Mouse (Mus musculus): ENCODE data around the gene Mpped1. TPM values are rescaled to one million over a fixed set of nuclear protein-coding genes. Genes with fewer than 3 reads are reported as not detected.
A peak's percentile ranks its signal among the peaks of the same experiment; 100 is the strongest.

Gene Mpped1
- total RNA-seq, 1 experiment: 0.40 TPM

DNA sequence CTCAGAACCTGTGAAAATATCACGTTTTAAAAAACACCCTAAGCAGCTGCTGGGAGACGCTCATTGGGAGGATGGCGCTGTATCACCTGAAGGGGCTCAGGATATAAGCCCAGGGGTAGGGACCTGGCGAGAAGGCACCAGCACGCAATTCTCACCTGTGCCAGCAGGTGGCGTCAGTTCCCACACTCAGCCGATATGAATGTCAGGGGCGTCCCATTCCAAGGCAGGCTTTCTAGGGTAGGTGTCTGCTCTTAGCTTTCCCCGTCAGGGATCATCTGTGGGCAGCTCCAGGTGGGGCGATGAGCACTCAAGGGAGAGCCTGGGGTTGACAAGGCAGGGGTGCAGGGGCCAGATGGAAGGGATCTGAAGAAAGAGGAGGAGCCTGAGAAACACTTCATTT lies 18.6 kb upstream of the Mpped1 start:
- peak; percentile 60 for DNase-seq (ENCODE audit: low read depth, low spot score)
- H3K9ac ChIP-seq (ENCODE audit: insufficient read depth, low read depth, low read length, poor library complexity, severe bottlenecking): no peak overlapping the region
- no peak overlapping the region for H3K4me3 ChIP-seq (ENCODE audit: insufficient read depth in 1 of 2, low read depth in 1 of 2, low read length in 2 of 2, poor library complexity in 1 of 2, severe bottlenecking in 1 of 2)
- peaks cover 0 to 6% of the 10 kb centered on the region in 2 experiments; a peak in 2 of 4 replicates for H3K4me1 ChIP-seq (ENCODE audit: control insufficient read depth in 2 of 2, insufficient read depth in 2 of 2, low read length in 2 of 2, poor library complexity in 1 of 2)
- TF ChIP-seq HCFC1 (IDR thresholded peaks at IDR 0.05; ENCODE audit: borderline replicate concordance, insufficient read depth, low read length) (no peak), MAFK (IDR thresholded peaks at IDR 0.05; ENCODE audit: insufficient read depth, low read depth, low read length) (no peak), ZC3H11A (IDR thresholded peaks at IDR 0.05; ENCODE audit: borderline replicate concordance, low read depth, low read length) (peak; percentile 34; the same call in 1 of the 2 replicates), ZNF384 (IDR thresholded peaks at IDR 0.05; ENCODE audit: low read depth, low read length) (no peak), CHD2 (IDR thresholded peaks at IDR 0.05; ENCODE audit: low read depth, low read length) (no peak)
- in situ Hi-C loops (cut with MboI; ENCODE audit: low sequenced_read_pairs in 2 of 2, unreplicated experiment in 2 of 2): loop anchor here (10.0 to 25.0 kb wide), 2 partner anchors 294 to 302 kb away; partner anchors contain the start of gene Efcab6 (in 1 of the 2)
- H3K36me3 ChIP-seq (ENCODE audit: control insufficient read depth, insufficient read depth, low read length, poor library complexity, severe bottlenecking): no peaks in the 10 kb centered on the region
- H3K27ac ChIP-seq (ENCODE audit: insufficient read depth, low read depth, low read length, poor library complexity, severe bottlenecking): no peak overlapping the region
- H3K9me3 ChIP-seq (ENCODE audit: control insufficient read depth, insufficient read depth, low read depth, low read length): no peaks in the 10 kb centered on the region

DNA sequence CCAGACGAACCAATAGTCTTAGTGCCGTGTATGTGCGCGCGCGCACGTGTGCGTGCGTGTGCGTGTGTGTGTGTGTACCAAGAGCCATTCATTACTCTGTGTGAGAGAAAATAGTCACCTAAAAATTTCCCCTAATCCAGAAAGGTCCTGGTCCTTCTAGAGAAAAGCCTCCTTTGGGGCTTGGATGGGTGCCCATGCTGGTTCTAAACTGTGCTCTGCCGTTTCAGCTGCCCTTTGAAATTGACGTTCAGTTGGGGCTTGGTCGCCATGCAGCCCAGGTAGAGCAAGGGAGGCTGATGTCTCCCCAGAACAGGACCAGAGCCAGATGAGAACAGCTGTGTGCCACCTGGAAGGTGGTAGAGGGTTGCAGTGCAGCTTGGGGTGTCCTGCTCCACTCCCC lies 17.8 kb upstream of the Mpped1 start:
- Histone ChIP-seq H3K4me3 (ENCODE audit: insufficient read depth in 1 of 2, low read depth in 1 of 2, low read length in 2 of 2, poor library complexity in 1 of 2, severe bottlenecking in 1 of 2) (no peak overlapping the region), H3K4me1 (ENCODE audit: control insufficient read depth in 2 of 2, insufficient read depth in 2 of 2, low read length in 2 of 2, poor library complexity in 1 of 2) (peaks cover 0 to 13% of the 10 kb centered on the region in 2 experiments; a peak in 2 of 4 replicates), H3K9ac (ENCODE audit: insufficient read depth, low read depth, low read length, poor library complexity, severe bottlenecking) (no peak overlapping the region), H3K27ac (ENCODE audit: insufficient read depth, low read depth, low read length, poor library complexity, severe bottlenecking) (no peak overlapping the region), H3K9me3 (ENCODE audit: control insufficient read depth, insufficient read depth, low read depth, low read length) (no peaks in the 10 kb centered on the region), H3K36me3 (ENCODE audit: control insufficient read depth, insufficient read depth, low read length, poor library complexity, severe bottlenecking) (no peaks in the 10 kb centered on the region)
- no peak for TF ChIP-seq ZC3H11A (IDR thresholded peaks at IDR 0.05; ENCODE audit: borderline replicate concordance, low read depth, low read length)
- TF ChIP-seq HCFC1 (IDR thresholded peaks at IDR 0.05; ENCODE audit: borderline replicate concordance, insufficient read depth, low read length): no peak
- no peak for TF ChIP-seq ZNF384 (IDR thresholded peaks at IDR 0.05; ENCODE audit: low read depth, low read length)
- TF ChIP-seq MAFK (IDR thresholded peaks at IDR 0.05; ENCODE audit: insufficient read depth, low read depth, low read length): no peak
- TF ChIP-seq CHD2 (IDR thresholded peaks at IDR 0.05; ENCODE audit: low read depth, low read length): no peak
- in situ Hi-C loops (cut with MboI; ENCODE audit: low sequenced_read_pairs in 2 of 2, unreplicated experiment in 2 of 2): loop anchor here (10.0 to 25.0 kb wide), 2 partner anchors 293 to 301 kb away; partner anchors contain the start of gene Efcab6 (in 1 of the 2)
- no peak for DNase-seq (ENCODE audit: low read depth, low spot score)

DNA sequence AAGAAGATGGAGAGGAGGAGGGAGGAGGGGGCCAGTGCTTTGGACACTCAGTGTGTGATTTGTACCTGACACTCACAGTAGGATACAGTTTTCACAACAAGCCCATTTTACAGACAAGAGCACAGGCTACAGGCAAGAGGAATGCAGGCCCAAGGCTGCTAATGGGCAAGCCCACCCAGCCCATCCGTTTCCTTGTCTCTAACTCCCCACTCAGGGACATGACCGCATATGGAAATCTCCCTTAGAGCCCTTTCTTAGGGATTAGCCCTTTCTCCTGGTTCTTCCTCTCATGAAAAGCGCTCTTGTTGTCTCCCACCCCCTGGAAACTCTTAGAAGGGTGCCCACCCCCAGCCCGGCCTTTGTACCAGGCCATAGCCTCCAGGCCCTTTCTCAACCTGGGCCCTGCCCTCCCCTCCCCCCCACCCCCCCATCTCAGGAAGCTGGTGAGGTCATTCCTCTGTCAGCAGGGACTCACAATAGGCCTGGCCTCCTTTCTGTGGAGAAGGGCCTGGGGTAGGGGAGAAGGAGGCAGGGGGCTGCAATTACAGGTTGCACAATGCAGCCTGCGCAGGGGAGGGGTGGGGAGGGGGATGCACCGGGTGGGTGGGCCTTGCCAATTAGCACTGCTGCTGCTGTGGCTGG lies 13.8 kb upstream of the Mpped1 start:
- no peak overlapping the region for H3K9ac ChIP-seq (ENCODE audit: insufficient read depth, low read depth, low read length, poor library complexity, severe bottlenecking)
- H3K4me1 ChIP-seq (ENCODE audit: control insufficient read depth in 2 of 2, insufficient read depth in 2 of 2, low read length in 2 of 2, poor library complexity in 1 of 2): peaks cover 0 to 14% of the 10 kb centered on the region in 2 experiments; a peak in 2 of 4 replicates
- no peak for DNase-seq (ENCODE audit: low read depth, low spot score)
- H3K4me3 ChIP-seq (ENCODE audit: insufficient read depth in 1 of 2, low read depth in 1 of 2, low read length in 2 of 2, poor library complexity in 1 of 2, severe bottlenecking in 1 of 2): no peak overlapping the region
- H3K27ac ChIP-seq (ENCODE audit: insufficient read depth, low read depth, low read length, poor library complexity, severe bottlenecking): no peak overlapping the region; the same call in 1 of the 2 replicates
- TF ChIP-seq ZC3H11A (IDR thresholded peaks at IDR 0.05; ENCODE audit: borderline replicate concordance, low read depth, low read length) (no peak), HCFC1 (IDR thresholded peaks at IDR 0.05; ENCODE audit: borderline replicate concordance, insufficient read depth, low read length) (no peak), CHD2 (IDR thresholded peaks at IDR 0.05; ENCODE audit: low read depth, low read length) (no peak), ZNF384 (IDR thresholded peaks at IDR 0.05; ENCODE audit: low read depth, low read length) (no peak), MAFK (IDR thresholded peaks at IDR 0.05; ENCODE audit: insufficient read depth, low read depth, low read length) (no peak)
- H3K36me3 ChIP-seq (ENCODE audit: control insufficient read depth, insufficient read depth, low read length, poor library complexity, severe bottlenecking): no peaks in the 10 kb centered on the region
- no peaks in the 10 kb centered on the region for H3K9me3 ChIP-seq (ENCODE audit: control insufficient read depth, insufficient read depth, low read depth, low read length)
- in situ Hi-C loops (cut with MboI; ENCODE audit: low sequenced_read_pairs in 2 of 2, unreplicated experiment in 2 of 2): loop anchor here (10.0 to 25.0 kb wide), 2 partner anchors 289 to 297 kb away; partner anchors contain the start of gene Efcab6 (in 1 of the 2)

DNA sequence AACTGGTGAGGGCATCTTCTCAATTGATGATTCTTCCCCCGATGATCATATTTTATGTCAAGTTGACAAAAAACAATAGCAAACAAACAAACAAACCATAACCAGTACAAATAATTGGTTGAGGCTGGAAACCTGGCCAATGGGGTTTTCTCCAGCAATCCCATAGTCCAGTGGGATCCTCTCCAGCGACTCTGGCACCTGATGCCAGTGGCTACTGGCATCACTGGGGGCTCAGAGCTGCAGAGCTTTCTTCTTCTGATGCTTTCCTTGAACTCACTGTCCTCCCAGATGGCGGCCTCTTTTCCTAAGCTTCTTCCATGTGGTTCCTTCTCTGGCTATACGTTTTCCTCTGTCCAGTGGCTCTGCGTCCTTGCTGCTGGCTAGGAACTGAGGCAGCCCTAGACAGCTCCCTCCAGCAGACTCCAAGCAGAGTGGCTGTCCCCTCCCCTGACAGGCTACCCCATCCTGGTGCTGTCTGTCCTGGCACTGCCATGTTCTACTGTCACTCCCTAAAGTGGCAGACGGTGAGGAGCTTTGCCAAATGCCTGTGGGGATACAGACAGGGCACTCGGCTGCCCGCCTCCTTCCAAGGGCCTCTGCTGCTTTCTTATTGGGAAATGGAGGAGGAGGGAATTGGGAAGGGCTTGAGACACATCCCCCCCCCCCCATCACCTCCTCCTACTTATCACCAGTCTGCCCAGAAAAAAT lies 7.8 kb upstream of the Mpped1 start:
- Histone ChIP-seq H3K9ac (ENCODE audit: insufficient read depth, low read depth, low read length, poor library complexity, severe bottlenecking) (no peak overlapping the region), H3K9me3 (ENCODE audit: control insufficient read depth, insufficient read depth, low read depth, low read length) (no peaks in the 10 kb centered on the region), H3K27ac (ENCODE audit: insufficient read depth, low read depth, low read length, poor library complexity, severe bottlenecking) (no peak overlapping the region), H3K4me3 (ENCODE audit: insufficient read depth in 1 of 2, low read depth in 1 of 2, low read length in 2 of 2, poor library complexity in 1 of 2, severe bottlenecking in 1 of 2) (no peak overlapping the region), H3K36me3 (ENCODE audit: control insufficient read depth, insufficient read depth, low read length, poor library complexity, severe bottlenecking) (no peaks in the 10 kb centered on the region), H3K4me1 (ENCODE audit: control insufficient read depth in 2 of 2, insufficient read depth in 2 of 2, low read length in 2 of 2, poor library complexity in 1 of 2) (peaks cover 0 to 1% of the 10 kb centered on the region in 2 experiments; a peak in 1 of 4 replicates)
- in situ Hi-C loops (cut with MboI; ENCODE audit: low sequenced_read_pairs in 2 of 2, unreplicated experiment in 2 of 2): loop anchor here in 1 of 2 experiments (25.0 kb wide), 1 partner anchor 291 kb away; the partner anchor contains the start of gene Efcab6
- no peak for TF ChIP-seq MAFK (IDR thresholded peaks at IDR 0.05; ENCODE audit: insufficient read depth, low read depth, low read length)
- no peak for TF ChIP-seq ZC3H11A (IDR thresholded peaks at IDR 0.05; ENCODE audit: borderline replicate concordance, low read depth, low read length)
- no peak for TF ChIP-seq HCFC1 (IDR thresholded peaks at IDR 0.05; ENCODE audit: borderline replicate concordance, insufficient read depth, low read length)
- no peak for TF ChIP-seq ZNF384 (IDR thresholded peaks at IDR 0.05; ENCODE audit: low read depth, low read length)
- TF ChIP-seq CHD2 (IDR thresholded peaks at IDR 0.05; ENCODE audit: low read depth, low read length): no peak
- no peak for DNase-seq (ENCODE audit: low read depth, low spot score)
